17 mouse cellular contexts compared by ENCODE assay signal in the genomic region with DNA sequence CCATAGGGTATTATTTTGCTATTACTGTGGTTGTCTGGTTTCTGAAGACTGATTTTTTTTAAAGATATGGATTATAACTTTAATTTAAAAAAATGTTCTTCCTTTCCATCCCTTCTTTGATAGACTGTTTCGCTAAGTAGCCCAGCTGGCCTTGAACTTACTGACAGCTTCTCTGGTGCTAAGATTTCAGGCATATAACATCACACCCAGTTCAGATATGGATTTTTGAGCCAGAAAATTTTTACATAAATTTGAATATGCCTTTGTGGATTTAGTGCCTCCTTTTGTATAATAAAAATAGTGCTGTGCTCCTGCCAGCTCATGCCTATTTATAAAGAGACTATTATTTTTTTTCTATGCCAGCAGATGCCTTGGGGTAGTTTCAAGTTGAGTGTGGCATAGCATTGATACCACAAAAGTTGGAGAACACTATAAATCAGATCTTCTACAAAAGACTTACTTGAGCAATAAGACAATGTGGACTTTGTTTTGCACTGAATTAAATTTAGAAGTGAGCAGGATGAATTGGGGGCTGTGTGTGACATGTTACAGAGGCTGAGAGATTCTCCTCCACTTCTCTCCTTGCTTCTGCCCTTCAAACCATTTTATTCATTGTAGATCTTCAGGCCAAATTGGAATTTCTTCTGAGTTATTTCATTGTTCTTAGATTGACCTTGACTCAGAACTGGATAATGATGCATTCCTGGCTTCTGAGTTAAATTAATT.
DNase-seq lines count a peak whose midpoint lies in the region; ATAC-seq lines count a peak whose summit lies in the region.
"Had no signal": no experiment of that assay in that cellular context is flagged by ENCODE, and none has a peak within 500 bp of the region (broad histone marks: within the 10 kb centered on the region; RNA-seq: fewer than 3 reads in every experiment).

No protein-coding gene starts in this region.

- H3K4me2 ChIP-seq in forebrain, embryonic 14.5 days (ENCODE audit: low read length), result no peak overlapping the region
- H3K4me2 ChIP-seq in forebrain, embryonic 16.5 days (ENCODE audit: low read length), result no peak overlapping the region
- H3K4me2 ChIP-seq: heart, embryonic 12.5 days; liver, embryonic 11.5 days had no signal

- H3K4me1 ChIP-seq in forebrain, embryonic 14.5 days (ENCODE audit: control insufficient read depth, insufficient read depth, low read length), result no peaks in the 10 kb centered on the region
- H3K4me1 ChIP-seq in forebrain, embryonic 10.5 days, result no peaks in the 10 kb centered on the region
- 0 out of 2 replicates have a peak, but pooled peaks cover 2% of the 10 kb centered on the region for H3K4me1 ChIP-seq in forebrain, embryonic 16.5 days (replicated peaks; ENCODE audit: control insufficient read depth, insufficient read depth, low read length)
- H3K4me1 ChIP-seq: heart, embryonic 12.5 days; limb, embryonic 10.5 days; midbrain, embryonic 10.5 days had no signal

- H3K36me3 ChIP-seq in forebrain, embryonic 14.5 days (ENCODE audit: control insufficient read depth, insufficient read depth, low read length), result no peaks in the 10 kb centered on the region
- no peaks in the 10 kb centered on the region for H3K36me3 ChIP-seq in forebrain, embryonic 10.5 days (replicated peaks)
- no peaks in the 10 kb centered on the region for H3K36me3 ChIP-seq in forebrain, embryonic 16.5 days (ENCODE audit: control insufficient read depth, insufficient read depth)
- H3K36me3 ChIP-seq: heart, embryonic 12.5 days; limb, embryonic 10.5 days; midbrain, embryonic 10.5 days had no signal

- DNase-seq in forebrain, embryonic 14.5 days (ENCODE audit: low spot score), result peak; percentile 19
- no peak for DNase-seq in forebrain, embryonic 10.5 days (ENCODE audit: extremely low spot score, low spot score)
- DNase-seq in layer of hippocampus, adult 9-10 months (ENCODE audit: low spot score), result peak; percentile 35
- DNase-seq in layer of hippocampus, postnatal 10 days (ENCODE audit: low spot score in 2 of 2), result no peak
- peak; percentile 88 for DNase-seq in Muller cell, postnatal 12 days (ENCODE audit: inconsistent ontology term)
- DNase-seq: adrenal gland, postnatal 10 days; B cell, adult 2 months; kidney, adult 2 months; kidney, postnatal 36 days; lung, adult 2 months; lung, postnatal 36 days had no signal

- no peak overlapping the region for H3K4me3 ChIP-seq in forebrain, embryonic 14.5 days (ENCODE audit: low read depth, low read length)
- no peak overlapping the region for H3K4me3 ChIP-seq in forebrain, embryonic 10.5 days
- no peak overlapping the region for H3K4me3 ChIP-seq in forebrain, embryonic 16.5 days (replicated peaks; ENCODE audit: low read length)
- H3K4me3 ChIP-seq: heart, embryonic 12.5 days; limb, embryonic 10.5 days; midbrain, embryonic 10.5 days had no signal

- H3K9ac ChIP-seq in forebrain, embryonic 14.5 days (ENCODE audit: low read length), result no peak overlapping the region
- no peak overlapping the region for H3K9ac ChIP-seq in forebrain, embryonic 16.5 days (replicated peaks; ENCODE audit: low read depth, low read length)
- H3K9ac ChIP-seq: heart, embryonic 12.5 days had no signal

- H3K27me3 ChIP-seq in forebrain, embryonic 14.5 days (replicated peaks; ENCODE audit: control insufficient read depth, insufficient read depth, low read length), result no peaks in the 10 kb centered on the region
- no peaks in the 10 kb centered on the region for H3K27me3 ChIP-seq in forebrain, embryonic 10.5 days (ENCODE audit: poor library complexity, severe bottlenecking)
- H3K27me3 ChIP-seq in forebrain, embryonic 16.5 days (replicated peaks; ENCODE audit: control insufficient read depth, insufficient read depth, low read length), result no peaks in the 10 kb centered on the region
- H3K27me3 ChIP-seq: heart, embryonic 12.5 days had no signal

- ATAC-seq in forebrain, embryonic 14.5 days, result no peak
- ATAC-seq in forebrain, embryonic 16.5 days, result peak; percentile 83
- no peak for ATAC-seq in granulocyte monocyte progenitor cell, adult 5-6 weeks (replicated peaks; ENCODE audit: poor library complexity, severe bottlenecking)

- H3K27ac ChIP-seq in forebrain, embryonic 14.5 days (ENCODE audit: low read depth, low read length), result no peak overlapping the region
- no peak overlapping the region for H3K27ac ChIP-seq in forebrain, embryonic 10.5 days
- no peak overlapping the region for H3K27ac ChIP-seq in forebrain, embryonic 16.5 days (ENCODE audit: low read length)
- H3K27ac ChIP-seq: limb, embryonic 10.5 days; midbrain, embryonic 10.5 days had no signal

- 89% methylated on average over 1 of the region's 1 CpGs for WGBS in forebrain, embryonic 14.5 days
- 98% methylated on average over 1 of the region's 1 CpGs for WGBS in forebrain, embryonic 10.5 days
- 67% methylated on average over 1 of the region's 1 CpGs for WGBS in forebrain, embryonic 16.5 days

- no peaks in the 10 kb centered on the region for H3K9me3 ChIP-seq in forebrain, embryonic 14.5 days (replicated peaks; ENCODE audit: control insufficient read depth, low read length)
- no peaks in the 10 kb centered on the region for H3K9me3 ChIP-seq in forebrain, embryonic 10.5 days
- H3K9me3 ChIP-seq in forebrain, embryonic 16.5 days (ENCODE audit: control insufficient read depth, low read length), result no peaks in the 10 kb centered on the region
- H3K9me3 ChIP-seq: heart, embryonic 12.5 days; limb, embryonic 10.5 days; midbrain, embryonic 10.5 days had no signal

Comparison
In these comparisons a context has a peak if more than half of its experiments do, and no peak if none do; other contexts are left out.
1. DNase-seq: peak in forebrain, embryonic 14.5 days (single experiment), layer of hippocampus, adult 9-10 months (single experiment) and Muller cell, postnatal 12 days (single experiment); none in forebrain, embryonic 10.5 days (single experiment) and layer of hippocampus, postnatal 10 days (0 of 2).